Mouse (Mus musculus) cerebellum, adult 8-10 months (tissue): ENCODE measurements at regions not wholly inside any gene's neighbourhood (a gene's known extent, or its start where the extent isn't known, plus 50 kb on each side); places are given as distances from the start of the nearest gene placed in this dataset.
A peak's percentile ranks its signal among the peaks of the same experiment; 100 is the strongest.

Experiments used
- DNase-seq: peaks from one replicate; pipeline ENCODE4 v3.0.0; 2022

DNA sequence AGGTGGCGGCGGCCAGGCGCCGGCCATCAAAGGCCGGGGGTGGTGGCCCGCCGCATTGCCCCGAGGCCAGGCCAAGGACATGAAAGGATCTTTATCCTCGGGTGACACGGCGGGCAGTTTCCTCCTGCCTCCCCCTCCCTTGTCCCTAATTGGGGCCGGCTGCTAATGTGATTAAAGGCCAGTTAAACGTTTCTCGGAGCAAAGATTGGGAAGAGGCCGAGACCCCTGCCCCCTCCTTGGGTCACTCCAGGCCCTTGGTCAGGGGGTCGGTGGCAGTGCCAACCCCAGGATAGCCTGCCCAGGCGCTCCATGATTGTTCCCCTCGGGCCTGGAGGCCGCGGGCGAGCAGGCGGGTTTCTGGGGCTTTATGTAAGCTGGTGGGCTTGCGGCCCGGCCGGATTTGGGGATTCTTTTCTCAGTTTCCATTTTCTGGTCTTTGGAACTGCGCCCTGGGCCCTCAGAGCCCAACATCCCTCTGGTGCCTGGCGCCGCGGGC is 90.7 kb upstream of the Dio3 start:
- peak; percentile 9 for DNase-seq

DNA sequence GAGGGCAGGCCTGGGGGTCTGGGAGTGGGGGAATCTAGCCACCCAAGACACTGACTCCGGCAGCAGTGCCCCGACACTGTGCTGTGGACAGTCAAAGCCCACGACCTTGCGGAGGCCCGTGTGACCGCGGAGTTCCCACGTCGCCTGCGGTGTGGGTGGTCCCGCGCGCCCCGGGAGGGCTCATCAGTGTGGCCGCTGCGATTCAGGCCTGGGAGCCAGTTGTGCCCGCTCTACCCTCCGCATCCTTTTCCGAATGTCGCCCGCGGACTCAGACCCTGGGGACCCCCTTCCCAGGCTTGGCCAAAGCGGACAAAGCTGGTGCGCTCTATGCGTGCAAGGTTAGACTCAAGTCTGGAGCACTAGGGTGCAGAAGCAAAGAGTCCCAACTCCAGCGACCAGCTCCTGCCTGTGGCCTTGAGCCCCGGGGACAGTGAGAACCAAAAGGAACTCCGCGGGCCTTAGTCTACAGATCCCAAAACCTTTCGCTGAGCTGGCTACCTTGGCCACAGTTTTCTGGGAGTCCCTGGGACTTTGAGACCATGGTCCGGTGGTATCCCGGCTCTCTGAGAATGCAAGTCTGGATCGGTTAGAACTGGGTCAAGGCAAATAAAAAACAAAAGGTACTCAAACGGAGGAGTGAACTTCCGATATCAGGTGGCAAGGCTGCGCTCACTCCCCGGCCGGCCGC is 90.1 kb upstream of the Dio3 start:
- no peak for DNase-seq

DNA sequence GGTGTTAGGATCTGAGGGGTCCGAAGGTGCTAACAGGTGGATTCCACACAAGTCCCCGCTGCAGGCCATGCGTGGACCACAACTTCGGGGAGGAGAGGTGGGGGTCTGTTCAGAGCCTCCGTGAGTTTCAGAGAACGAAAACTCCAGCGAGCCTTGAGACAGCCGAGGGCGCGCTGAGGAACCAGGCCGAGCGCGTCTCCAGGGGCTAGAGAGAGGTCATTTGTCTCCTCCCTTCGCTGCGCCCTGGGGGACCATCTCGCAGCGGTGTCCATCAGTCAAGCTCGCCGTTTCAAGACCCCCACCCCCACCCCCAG is 89.6 kb upstream of the Dio3 start:
- no peak for DNase-seq

DNA sequence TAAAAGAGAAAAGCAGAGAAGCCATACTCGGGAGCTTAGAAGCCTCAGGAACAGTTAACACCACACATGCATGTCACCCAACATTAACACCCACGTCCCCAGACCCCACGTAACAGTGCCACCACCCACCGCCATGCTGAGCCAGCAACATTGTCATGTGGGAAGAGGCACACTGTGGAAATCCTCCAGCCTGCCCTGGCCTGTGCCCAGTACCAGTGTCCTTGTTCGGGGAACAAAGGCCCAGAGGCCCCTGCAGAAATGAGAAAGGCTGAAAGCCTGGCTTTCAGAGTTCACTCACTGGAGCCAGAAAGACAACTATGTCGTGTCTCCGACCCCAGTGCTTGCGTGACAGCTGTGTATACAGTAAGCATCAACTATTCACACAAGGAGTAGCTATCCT is 86.7 kb upstream of the Dio3 start:
- no peak for DNase-seq

DNA sequence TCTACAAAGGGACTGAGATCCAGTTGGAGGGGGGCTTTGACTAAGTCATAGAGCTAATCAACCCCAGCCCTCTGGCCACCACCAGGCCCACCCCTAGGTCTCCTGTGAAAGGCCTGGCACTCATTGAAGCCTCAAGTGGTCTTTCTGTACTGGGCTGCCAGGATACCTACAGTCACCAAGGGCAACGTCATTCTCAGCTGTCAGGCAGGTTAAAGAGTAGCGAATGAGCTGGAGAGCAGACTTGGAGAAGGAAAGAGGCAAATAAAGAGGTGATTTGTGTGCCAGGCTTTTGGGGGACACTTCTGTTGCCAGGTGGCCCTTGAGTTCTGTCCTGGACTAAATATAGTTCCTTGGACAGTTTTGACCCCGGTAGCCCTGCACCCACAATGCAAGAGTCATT is 81.5 kb upstream of the Dio3 start:
- DNase-seq, result no peak

DNA sequence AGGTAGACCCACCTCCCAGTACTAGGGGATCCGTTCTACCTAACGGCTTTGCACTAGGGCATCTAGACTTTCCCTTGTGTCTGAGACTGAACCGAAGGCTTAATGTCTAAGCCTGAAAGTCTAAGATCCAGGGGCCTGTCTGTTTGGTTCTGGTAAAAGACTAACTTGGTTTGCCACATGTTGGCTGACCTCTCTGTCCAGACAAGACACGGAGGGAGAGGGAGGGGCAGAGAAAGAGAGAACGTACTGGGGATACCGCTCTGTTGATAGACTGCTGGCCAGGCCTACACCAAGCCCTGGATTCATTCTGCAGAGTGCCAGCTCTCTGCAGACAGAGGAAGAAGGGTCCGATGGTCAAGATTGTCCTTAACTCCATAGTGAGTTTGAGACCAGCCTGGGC is 78.4 kb upstream of the Dio3 start:
- DNase-seq, result no peak

DNA sequence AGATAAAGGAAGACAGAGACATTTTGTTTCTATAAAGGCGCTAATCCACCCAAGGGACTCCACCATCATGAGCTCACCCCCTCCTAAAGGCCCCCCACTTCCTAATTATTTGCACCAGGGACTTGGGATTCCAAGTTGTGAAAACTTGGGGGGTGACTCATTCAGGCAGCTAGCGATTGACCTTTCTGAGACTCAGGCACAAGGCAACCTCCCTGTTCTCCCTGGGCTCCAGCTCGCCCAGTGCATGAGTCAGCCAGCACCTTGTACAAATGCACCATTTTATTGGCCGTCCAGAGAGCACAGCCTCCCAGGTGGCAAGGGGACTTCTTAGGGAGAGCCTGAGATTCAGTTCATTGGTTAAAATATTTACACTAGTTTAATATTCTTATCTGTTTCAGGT is 78.0 kb upstream of the Dio3 start:
- DNase-seq, result no peak

DNA sequence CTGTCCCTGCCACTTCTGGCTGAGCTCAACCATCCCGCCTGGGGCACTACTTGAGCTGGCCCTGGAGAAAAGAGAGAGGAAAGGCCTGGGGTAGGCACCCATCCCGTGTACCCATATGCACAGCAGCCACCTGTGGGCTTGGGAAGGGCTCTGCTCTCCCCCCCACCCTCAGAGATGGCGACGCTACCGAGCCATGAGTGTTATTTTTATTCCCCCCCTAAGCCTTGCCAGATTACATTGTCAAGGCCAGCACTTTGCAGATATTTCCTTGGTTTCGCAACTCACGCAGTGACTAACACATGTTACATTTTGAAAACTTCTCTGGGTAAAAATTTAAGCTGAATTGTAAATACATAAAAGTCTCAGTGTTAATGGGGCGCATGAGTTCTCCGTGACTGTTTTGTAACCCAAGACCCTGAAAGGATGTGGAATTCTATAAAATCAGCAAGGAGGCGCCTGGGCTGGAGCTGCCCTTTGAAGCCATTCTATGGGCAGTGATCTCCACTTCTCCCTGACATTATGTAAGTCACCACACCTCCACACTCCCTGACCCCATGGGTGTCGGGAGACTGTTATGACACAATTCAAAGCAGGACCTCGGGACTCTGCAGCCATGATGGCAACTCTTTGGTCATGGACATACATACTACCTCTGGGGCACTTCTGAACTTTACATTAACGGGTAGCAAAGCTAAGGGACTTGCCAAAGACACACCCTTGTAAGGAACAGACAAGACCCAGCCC is 75.4 kb upstream of the Dio3 start:
- DNase-seq, result no peak

DNA sequence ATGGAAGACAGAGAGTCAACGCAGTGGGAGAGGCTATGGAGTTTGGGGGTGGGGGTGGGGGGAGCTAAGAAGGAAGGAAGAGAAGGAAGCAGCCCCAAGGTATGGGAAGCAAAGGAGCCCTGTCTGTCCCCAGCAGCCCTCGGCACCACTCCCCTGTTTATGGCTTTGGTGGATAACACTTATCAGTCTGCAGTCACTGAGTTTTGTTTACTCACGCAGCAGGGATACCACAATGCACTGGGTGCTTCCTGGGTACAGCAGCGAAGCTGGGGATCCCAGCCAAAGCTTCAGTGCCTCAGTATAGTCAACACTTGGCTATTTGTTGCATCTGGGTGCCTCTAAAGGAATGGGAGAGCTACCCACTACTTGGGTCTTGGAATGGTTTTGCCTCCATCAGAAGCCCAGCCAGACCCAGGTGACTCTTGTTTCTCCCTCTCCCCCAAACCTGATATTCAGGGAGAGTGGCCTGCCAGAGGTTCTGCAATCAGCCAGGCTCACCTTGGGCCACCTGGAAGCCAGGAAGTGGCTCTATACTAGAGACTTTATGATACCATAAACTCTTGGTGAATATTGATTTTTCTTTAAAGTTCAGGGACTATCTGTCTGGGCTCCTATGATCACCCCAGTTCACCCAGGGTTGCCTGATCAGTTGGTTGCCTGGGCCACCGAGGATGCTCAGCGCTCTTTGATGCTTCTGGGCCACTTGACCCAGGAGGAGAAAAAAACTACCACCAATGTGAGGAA is 74.5 kb upstream of the Dio3 start:
- no peak for DNase-seq

DNA sequence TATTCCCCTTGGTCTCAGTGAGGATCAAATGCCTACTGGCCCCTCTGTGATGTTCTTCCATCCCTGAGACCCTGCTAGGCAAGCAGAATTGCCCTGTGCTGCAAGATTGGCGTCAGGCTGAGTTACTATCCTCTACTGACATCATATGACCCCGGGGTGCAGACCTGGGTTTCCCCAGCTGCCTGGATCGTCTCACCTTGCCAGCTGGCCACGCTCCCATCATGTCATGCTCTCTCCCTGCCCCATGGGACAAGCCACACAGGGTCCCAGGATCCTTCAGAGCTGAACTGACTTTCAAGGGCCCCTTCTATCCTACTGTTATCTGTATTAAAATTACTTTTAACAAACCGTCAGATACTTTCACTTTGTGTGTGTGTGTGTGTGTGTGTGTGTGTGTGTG is 72.6 kb upstream of the Dio3 start:
- no peak for DNase-seq

DNA sequence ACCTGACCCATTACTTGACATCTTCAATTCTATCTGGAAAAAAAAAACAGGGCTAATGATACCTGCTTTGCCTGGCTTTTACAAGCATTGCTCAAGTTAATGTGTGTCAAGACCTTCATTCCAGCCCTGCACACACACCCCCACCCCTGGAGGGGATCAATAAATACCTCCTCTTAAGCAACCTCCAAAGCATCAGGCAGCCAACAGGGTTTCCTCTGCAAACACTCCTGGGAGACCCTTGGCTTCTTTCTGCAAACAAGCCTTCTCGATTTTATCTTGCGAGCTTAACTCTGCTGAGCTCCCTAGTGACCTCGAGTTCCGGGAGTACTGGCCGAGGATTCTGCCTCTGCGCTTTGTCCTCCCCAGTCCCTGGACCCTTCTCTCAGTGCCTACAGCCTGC is 72.1 kb upstream of the Dio3 start:
- no peak for DNase-seq

DNA sequence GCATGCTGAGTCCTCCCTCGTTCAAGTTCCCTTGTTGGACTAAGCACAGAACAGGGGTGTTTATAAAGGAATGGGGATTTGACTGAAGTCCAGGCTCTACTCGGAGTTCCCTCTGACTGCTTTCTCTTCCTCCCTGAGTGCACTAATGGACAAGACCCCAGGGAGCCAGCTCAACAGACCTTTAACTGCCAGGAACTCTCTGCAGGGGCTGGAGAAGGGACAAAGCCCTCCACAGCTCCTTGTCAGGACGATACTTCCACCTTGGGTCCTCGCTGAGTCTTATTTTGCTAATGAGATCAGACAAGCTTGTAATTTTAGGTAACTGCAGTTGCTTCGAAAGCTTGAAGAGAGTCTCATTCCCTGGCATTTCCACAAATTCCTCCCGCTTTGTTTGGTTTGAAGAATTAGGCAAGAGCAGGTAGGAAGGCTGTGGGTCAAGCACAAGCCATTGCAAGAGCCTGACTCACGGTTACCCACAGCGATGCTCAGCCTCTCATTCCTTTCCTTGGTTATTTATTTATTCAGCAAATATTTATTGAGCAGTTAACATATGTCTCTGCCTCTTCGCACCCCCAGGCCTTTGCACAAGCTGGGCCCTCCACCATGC is 71.5 kb upstream of the Dio3 start:
- no peak for DNase-seq

DNA sequence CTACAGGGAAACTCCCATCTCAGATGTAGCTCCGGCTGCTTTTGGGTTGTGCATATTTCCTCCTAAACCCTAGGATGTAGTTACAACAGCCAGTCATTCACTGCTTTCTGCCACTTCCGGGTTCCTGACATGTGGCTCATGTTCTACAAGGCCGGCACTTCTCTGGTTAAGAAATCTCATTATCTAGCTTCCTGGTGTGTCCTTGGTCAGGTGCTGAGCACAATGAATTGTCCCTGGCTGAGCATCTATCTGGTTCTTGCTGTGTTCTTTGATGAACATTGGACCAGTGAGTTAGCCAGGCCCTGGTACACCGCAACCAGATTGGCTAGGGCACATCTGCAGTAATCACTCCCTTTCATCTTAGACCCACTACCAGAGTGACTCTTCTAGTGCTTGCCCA is 66.2 kb upstream of the Dio3 start:
- DNase-seq, result no peak

DNA sequence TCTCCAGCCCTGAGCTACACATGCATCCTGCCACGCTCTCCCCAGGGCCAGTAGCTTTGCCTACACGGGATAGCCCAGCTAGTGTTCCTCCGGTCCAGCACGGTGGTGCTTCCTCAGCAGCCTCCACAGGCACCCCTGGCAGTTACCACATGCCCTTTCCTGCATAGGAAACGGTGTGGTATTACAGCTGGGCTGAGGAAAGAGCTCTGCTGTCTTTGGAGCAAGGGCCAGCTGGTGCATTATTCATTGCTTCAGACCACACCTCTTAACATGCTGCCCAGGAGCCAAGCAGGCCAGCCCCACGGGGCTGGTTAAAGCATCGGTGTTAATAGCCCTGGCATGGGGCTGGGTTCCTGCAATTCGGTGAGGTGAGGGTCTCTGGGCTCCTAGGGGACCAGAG is 64.0 kb upstream of the Dio3 start:
- no peak for DNase-seq

DNA sequence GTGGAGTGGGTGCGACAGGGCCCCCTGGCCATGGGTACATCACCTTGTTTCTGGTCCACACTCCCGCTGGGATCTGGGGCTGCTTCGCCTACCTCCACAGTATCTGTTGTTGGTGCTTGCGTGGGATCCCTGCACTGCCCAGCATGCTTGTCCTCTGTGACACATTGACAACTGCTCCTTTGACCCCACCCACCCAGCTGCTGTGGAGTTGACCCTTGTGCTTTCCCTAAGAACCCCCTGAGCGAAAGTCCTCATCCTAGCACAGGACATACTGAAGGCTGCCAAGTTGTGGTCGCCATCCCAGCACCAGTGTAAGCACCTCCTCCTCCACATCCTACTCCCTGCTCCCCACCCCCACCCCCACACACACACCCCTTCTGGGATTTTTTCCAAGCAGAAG is 63.6 kb upstream of the Dio3 start:
- DNase-seq, result no peak

DNA sequence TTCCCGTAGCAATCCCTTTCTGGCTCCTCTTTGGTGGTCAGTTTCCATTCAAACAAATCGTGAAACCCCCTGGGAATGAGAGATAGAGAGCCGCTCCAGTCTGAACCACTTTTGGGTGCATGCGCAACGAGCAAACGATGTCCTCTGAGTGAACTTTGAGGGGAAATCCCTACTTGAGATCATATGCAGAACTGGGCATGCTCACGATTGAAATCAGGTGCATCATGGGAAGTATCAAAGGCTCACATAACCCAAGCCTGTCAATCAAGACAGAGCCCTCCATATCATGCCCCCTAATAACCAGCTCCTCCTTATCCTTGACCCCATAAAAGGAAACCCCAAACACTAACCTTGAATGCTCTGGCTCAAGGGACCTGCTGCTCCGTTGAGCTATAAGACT is 59.1 kb upstream of the Dio3 start:
- no peak for DNase-seq

DNA sequence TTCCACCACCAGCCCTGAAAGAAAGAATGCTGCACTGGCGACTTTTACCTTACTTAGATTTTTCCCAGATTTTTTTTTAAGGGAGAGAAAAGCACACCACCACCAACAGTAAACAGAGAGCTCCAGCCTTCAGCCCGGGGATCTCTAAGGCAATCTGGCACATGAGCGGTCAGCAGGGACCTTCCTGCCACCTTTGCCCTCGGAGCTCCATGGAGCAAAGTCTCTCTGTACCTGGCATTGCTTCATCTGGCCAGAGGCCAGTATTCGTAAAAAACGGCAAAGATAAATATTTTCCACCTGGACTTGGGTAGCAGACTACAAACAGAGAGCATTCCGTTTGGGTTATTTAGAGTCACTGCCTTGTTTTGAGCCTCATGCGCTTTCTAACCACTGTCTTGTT is 58.4 kb upstream of the Dio3 start:
- no peak for DNase-seq

DNA sequence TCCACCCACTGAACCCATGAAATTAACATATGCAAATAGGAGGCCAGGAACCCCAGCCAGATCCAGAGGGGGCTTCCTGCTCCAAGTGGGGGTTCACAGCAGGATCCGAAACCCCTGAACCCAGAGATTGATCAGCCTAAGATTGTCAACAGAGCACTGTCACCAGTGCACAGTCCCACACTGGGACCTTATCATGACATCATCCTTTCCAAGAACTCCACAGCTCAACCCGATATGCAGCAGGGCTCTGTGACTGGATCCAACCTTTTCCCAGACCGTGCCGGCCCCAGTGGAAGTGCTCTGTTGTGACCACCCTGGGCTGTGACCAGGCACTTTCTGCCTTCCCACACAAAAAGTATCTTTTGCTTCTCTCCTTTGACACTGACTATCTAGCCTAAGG is 57.7 kb upstream of the Dio3 start:
- no peak for DNase-seq

DNA sequence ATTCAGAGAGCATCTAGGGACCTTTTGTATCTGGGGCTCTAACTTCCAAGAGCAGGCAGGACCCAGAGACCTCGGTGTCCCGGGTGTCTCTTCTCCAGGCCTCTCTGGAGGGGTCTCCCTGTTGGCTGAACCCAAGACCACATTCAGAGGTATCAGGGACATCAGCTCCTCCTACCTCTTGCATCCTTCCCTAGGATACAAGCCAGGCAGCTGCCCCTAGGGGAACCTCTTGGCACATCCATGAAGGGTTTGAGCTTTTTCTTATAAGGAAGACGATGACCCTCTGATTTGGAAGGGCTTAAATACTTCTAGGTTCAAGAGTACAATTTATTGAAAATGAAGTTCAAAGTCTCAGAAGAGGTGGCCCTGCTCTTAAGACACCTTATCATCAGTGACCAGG is 57.2 kb upstream of the Dio3 start:
- no peak for DNase-seq

DNA sequence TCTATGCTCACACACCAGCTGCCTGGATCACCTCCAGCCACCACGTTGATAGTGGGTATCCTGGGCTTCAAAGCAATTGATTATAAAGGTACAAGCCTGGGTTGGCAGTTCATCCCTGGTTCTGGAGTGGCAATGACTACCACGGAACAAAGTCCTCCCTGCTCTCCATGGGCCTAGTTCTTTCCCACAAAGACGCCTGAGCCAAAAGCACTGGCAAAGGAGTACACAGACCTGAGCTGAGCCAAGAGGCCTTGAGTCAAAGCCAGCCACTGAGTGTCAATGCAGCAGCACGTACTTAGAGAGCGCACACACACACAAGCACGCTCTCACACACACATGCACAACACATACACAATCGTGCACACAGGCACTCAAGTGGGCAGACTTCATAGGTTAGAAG is 54.6 kb upstream of the Dio3 start:
- DNase-seq, result no peak

DNA sequence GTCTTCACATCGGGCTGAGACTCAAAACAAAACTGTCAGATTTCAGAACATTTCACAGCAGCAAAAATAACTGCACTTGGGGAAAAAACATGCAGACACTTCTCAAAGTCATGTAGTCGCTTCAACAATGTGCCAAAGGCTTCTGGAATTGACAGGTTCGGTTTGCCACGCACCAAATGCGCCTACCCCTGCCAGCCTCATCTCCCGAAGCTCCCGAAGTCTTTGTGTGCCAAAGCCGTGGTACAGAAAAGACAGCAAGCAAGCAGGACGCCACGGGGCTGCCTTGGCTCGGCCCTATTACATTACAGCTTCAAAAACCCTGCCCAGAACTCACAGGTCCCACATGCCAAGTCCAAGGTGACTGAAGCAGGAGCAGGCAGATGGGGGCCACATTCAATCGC is 50.9 kb upstream of the Dio3 start:
- DNase-seq, result no peak
